Mouse (Mus musculus) G1E (cell line): Measurements from ENCODE around the gene Pld1.

Experiments used
- CTCF ChIP-seq: IDR thresholded peaks from 2 replicates; pipeline ENCODE4 v1.5.1; 2012; ENCODE audit warnings: low read depth, low read length, inconsistent platforms, mixed read lengths
- GATA1 ChIP-seq: IDR thresholded peaks from 2 replicates; pipeline ENCODE4 v1.6.1; 2012; ENCODE audit warnings: borderline replicate concordance, low read length, inconsistent platforms, mixed read lengths
- TAL1 ChIP-seq: conservative IDR thresholded peaks from 2 replicates; pipeline ENCODE4 v1.6.1; 2012; ENCODE audit warnings: low read depth, low read length, inconsistent platforms, mixed read lengths

GRCm38 (mm10) chr3:28145461-28145860 lies 207.0 kb downstream of the Pld1 start:
- TF ChIP-seq CTCF = no peak
- no peak for TF ChIP-seq GATA1
- TF ChIP-seq TAL1 = no peak
